Mouse (Mus musculus) layer of hippocampus, adult 2 months (tissue): ENCODE measurements around the gene Tyw5. TPM values are rescaled to one million over a fixed set of nuclear protein-coding genes. Genes with fewer than 3 reads are reported as not detected.

ENCODE experiments used
- DNase-seq, 2 experiments: peaks; one replicate each; pipeline ENCODE4 v3.0.0; 2022; ENCODE audit warnings: low spot score in 2 of 2
- H3K27ac ChIP-seq: fragments of 200-600 bp; 2 replicates; pipeline ENCODE4 v1.8.1; 2022
- H3K4me3 ChIP-seq: fragments of 200-600 bp; 2 replicates; pipeline ENCODE4 v1.8.1; 2022; ENCODE audit warnings: mild to moderate bottlenecking
- CTCF ChIP-seq: fragments of 200-600 bp; conservative IDR thresholded peaks from 2 replicates; pipeline ENCODE4 v1.8.1; 2022; ENCODE audit warnings: antibody characterized with exemption, mild to moderate bottlenecking, moderate library complexity
- total RNA-seq, 2 experiments: library from RNA; stranded (reverse); gene quantifications; 2 replicates each; pipeline ENCODE4 v1.2.3; 2021

Gene Tyw5
- total RNA-seq, 2 experiments from 2014 or later = 23.8 to 25.9 TPM

GRCm38 (mm10) chr1:57375276-57375675 lies 31.6 kb downstream of the Tyw5 start:
- TF ChIP-seq CTCF = no peak
- no peak for DNase-seq
- Histone ChIP-seq H3K4me3 (no peak overlapping the region), H3K27ac (no peak overlapping the region)

- no peak for TF ChIP-seq CTCF
- no peak for DNase-seq
- Histone ChIP-seq H3K27ac (no peak overlapping the region), H3K4me3 (no peak overlapping the region)
Observed at GRCm38 (mm10) chr1:57370451-57370850, 36.5 kb downstream of the Tyw5 start.

GRCm38 (mm10) chr1:57369111-57369510 lies 37.8 kb downstream of the Tyw5 start:
- Histone ChIP-seq H3K4me3 (no peak overlapping the region), H3K27ac (no peak overlapping the region)
- TF ChIP-seq CTCF = no peak
- no peak for DNase-seq

- H3K4me3 ChIP-seq = no peak overlapping the region
- no peak for DNase-seq
- no peak for TF ChIP-seq CTCF
- H3K27ac ChIP-seq = no peak overlapping the region
Observed at GRCm38 (mm10) chr1:57367446-57367845, 39.5 kb downstream of the Tyw5 start.

GRCm38 (mm10) chr1:57358546-57358945 lies 48.4 kb downstream of the Tyw5 start:
- no peak for DNase-seq
- Histone ChIP-seq H3K4me3 (no peak overlapping the region), H3K27ac (no peak overlapping the region)
- no peak for TF ChIP-seq CTCF

GRCm38 (mm10) chr1:57351941-57352340 lies 55.0 kb downstream of the Tyw5 start:
- no peak for DNase-seq
- Histone ChIP-seq H3K27ac (no peak overlapping the region), H3K4me3 (no peak overlapping the region)
- no peak for TF ChIP-seq CTCF

- TF ChIP-seq CTCF = no peak
- no peak overlapping the region for H3K4me3 ChIP-seq
- H3K27ac ChIP-seq = no peak overlapping the region
- DNase-seq = no peak
Observed at GRCm38 (mm10) chr1:57347487-57347886, 59.4 kb downstream of the Tyw5 start.

GRCm38 (mm10) chr1:57341197-57341596 lies 65.7 kb downstream of the Tyw5 start:
- no peak overlapping the region for H3K4me3 ChIP-seq
- no peak for TF ChIP-seq CTCF
- no peak for DNase-seq
- H3K27ac ChIP-seq = no peak overlapping the region

- no peak overlapping the region for H3K4me3 ChIP-seq
- no peak for DNase-seq
- peak; percentile 84 for TF ChIP-seq CTCF
- H3K27ac ChIP-seq = no peak overlapping the region
Observed at GRCm38 (mm10) chr1:57339156-57339796, 67.6 kb downstream of the Tyw5 start.

Other genes starting within 250 kb of the Tyw5 start
- 10 to 100 TPM; 22.2 to 24.5 TPM for gene 1700066M21Rik, start 29.5 kb downstream of the Tyw5 start, total RNA-seq
- gene Maip1, start 773 bp downstream of the Tyw5 start, total RNA-seq = 10 to 100 TPM; 12.1 to 12.5 TPM